Mouse (Mus musculus) ES-E14 (cell line): Measurements from ENCODE around the gene Gm21294. TPM values are rescaled to one million over a fixed set of nuclear protein-coding genes. Genes with fewer than 3 reads are reported as not detected.
"Not testable (repeated sequence)": the region's sequence is repeated elsewhere in the genome, so short reads cannot be mapped to it uniquely, and the experiment has no call there.

ENCODE experiments used
- DNase-seq: peaks from one replicate; pipeline ENCODE4 v3.0.0-alpha.2; 2013; ENCODE audit warnings: low read depth, low spot score
- H3K27ac ChIP-seq: 2 replicates; pipeline ENCODE4 v1.5.1; 2012; ENCODE audit warnings: low read depth, mild to moderate bottlenecking, low read length, moderate library complexity, mixed read lengths; ENCODE audit not compliant: poor library complexity, insufficient read depth, severe bottlenecking
- H3K36me3 ChIP-seq: 2 replicates; pipeline ENCODE4 v1.6.1; 2012; ENCODE audit warnings: mild to moderate bottlenecking, low read length, moderate library complexity, mixed read lengths; ENCODE audit not compliant: control insufficient read depth, poor library complexity, insufficient read depth, severe bottlenecking
- H3K4me1 ChIP-seq, 2 experiments: fragments of 150-350 bp in 1 of 2; sonication (generic) in 1 of 2; 2 replicates each; pipeline ENCODE4 v1.6.1; 2012; ENCODE audit warnings: low read length in 2 of 2, mild to moderate bottlenecking in 1 of 2, mixed read lengths in 1 of 2; ENCODE audit not compliant: control insufficient read depth in 2 of 2, insufficient read depth in 2 of 2, poor library complexity in 1 of 2
- H3K4me3 ChIP-seq, 2 experiments: fragments of 150-350 bp in 1 of 2; sonication (generic) in 1 of 2; 2 replicates each; pipeline ENCODE4 v1.5.1; 2012; ENCODE audit warnings: low read length in 2 of 2, low read depth in 1 of 2, mild to moderate bottlenecking in 1 of 2, mixed read lengths in 1 of 2; ENCODE audit not compliant: insufficient read depth in 1 of 2, poor library complexity in 1 of 2, severe bottlenecking in 1 of 2
- H3K9ac ChIP-seq: 2 replicates; pipeline ENCODE4 v1.6.1; 2012; ENCODE audit warnings: low read depth, mild to moderate bottlenecking, low read length, mixed read lengths; ENCODE audit not compliant: poor library complexity, insufficient read depth, severe bottlenecking
- H3K9me3 ChIP-seq: fragments of 150-350 bp; sonication (generic); 2 replicates; pipeline ENCODE4 v1.6.1; 2012; ENCODE audit warnings: low read depth, mild to moderate bottlenecking, low read length; ENCODE audit not compliant: control insufficient read depth, insufficient read depth
- in situ Hi-C, 2 experiments: fragments of 600-800 bp; cut with MboI; formaldehyde crosslinking; loops; one replicate each; pipeline ENCODE4 v1.15.1; 2025; ENCODE audit warnings: low sequenced_read_pairs in 2 of 2, inconsistent platforms in 1 of 2; ENCODE audit not compliant: unreplicated experiment in 2 of 2
- total RNA-seq: library from RNA; depleted of rRNA; stranded (reverse); fragments of 300-350 nt; gene quantifications from 2 replicates; pipeline ENCODE4 v1.2.3, GENCODE M21; 2012; rRNA removed

The Gm21294 gene
- not detected in 2 replicates for total RNA-seq

DNA sequence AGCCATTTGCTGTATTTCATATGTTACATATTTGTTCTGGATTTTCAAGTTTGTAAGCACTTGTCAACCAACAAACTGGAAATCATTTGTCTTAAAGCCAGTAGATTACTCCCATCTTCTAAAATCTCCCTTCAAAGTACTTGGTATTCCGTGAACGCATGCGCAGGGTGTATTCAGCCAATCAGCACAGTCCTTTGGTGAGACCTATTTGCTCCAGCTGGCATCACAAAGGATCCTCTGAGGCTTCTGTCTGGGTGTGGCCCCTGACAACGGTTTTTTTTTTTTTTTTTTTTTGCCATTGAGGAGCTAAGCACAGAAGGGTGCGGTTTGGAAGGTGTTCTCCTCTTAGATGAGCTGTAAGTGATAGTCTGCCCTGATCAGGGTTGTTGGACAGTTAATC, at the start of gene Gm21294:
Gene Gm21294, plus strand, starts transcription at position 301 of the 400 bp plus-strand sequence.
- H3K36me3 ChIP-seq, H3K27ac ChIP-seq, H3K9ac ChIP-seq, H3K9me3 ChIP-seq, in situ Hi-C loops, H3K4me3 ChIP-seq, H3K4me1 ChIP-seq, DNase-seq: not testable (repeated sequence)

- H3K9me3 ChIP-seq, H3K4me3 ChIP-seq, H3K27ac ChIP-seq, H3K36me3 ChIP-seq, DNase-seq, in situ Hi-C loops, H3K4me1 ChIP-seq, H3K9ac ChIP-seq: not testable (repeated sequence)
Observed at GRCm38 (mm10) chrY:89126246-89126645, 73.6 kb downstream of the Gm21294 start.
